Mouse (Mus musculus) ES-Bruce4 (cell line): ENCODE measurements around the gene Slc8b1.

ENCODE experiments used
- CTCF ChIP-seq: IDR thresholded peaks from one replicate; pipeline ENCODE4 v1.8.1; 2011; ENCODE audit warnings: low read depth, low read length
- EP300 ChIP-seq: IDR thresholded peaks from 2 replicates; pipeline ENCODE4 v1.6.1; 2011; ENCODE audit warnings: low read depth, low read length; ENCODE audit not compliant: insufficient read depth
- POLR2A ChIP-seq: IDR thresholded peaks from one replicate; pipeline ENCODE4 v1.8.1; 2011; ENCODE audit warnings: low read length; ENCODE audit not compliant: insufficient read depth

DNA sequence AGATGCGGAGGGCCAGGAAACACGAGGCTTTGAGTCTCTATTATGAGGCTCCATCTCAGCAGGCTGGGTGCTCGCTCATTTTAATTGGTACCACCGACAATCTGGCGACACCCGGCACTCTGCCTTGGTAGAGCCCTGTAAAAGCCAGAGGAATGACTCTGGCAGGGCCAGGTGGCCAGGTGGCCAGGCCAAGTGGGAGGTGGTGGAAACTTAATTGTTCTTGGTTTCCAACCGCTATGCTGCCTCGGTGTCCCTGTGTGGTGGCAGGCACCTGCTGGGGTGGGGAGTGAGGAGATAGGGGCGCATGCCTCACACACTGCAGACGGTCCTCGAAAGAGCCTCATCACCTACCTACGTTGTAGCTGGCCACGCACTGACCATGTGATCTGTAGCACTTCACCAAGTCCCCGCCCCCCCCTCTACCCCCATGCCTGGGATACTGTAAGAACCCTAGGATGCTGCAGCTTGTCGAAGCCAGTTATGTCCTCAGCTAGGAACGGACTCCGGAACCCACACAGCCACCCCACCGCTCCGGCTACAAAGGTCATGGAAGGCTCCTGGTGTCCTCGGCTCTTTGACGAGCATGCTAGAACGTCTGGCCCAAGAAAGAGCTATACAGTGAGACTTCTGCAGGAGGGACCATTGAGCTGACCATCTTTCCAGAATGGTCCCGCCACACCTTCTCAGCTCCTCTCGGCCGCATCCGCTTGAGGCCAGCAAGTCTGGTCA, 69.1 kb downstream of the Slc8b1 start:
- TF ChIP-seq POLR2A (no peak), CTCF (no peak), EP300 (no peak)
